Mouse (Mus musculus) myocyte (in vitro differentiated cells): ENCODE data around the gene Gipc1. TPM values are rescaled to one million over a fixed set of nuclear protein-coding genes. Genes with fewer than 3 reads are reported as not detected.

Experiments
- H3K27me3 ChIP-seq: one replicate; pipeline ENCODE4 v1.6.1; 2011; ENCODE audit not compliant: control insufficient read depth, insufficient read depth, insufficient read length
- H3K36me3 ChIP-seq: one replicate; pipeline ENCODE4 v1.6.1; 2011; ENCODE audit not compliant: control insufficient read depth, insufficient read depth
- H3K4me2 ChIP-seq: one replicate; pipeline ENCODE4 v1.6.1; 2011; ENCODE audit warnings: low read depth, control low read depth
- H3K4me3 ChIP-seq: one replicate; pipeline ENCODE4 v1.5.1; 2011; ENCODE audit warnings: mild to moderate bottlenecking, control low read depth, moderate library complexity
- H3K79me2 ChIP-seq: one replicate; pipeline ENCODE4 v1.6.1; 2011; ENCODE audit not compliant: control insufficient read depth, insufficient read depth
- H3ac ChIP-seq: one replicate; pipeline ENCODE4 v1.6.1; 2011; ENCODE audit not compliant: control insufficient read depth, insufficient read length
- CEBPB ChIP-seq: IDR thresholded peaks from 2 replicates; pipeline ENCODE4 v1.6.1; 2011; ENCODE audit warnings: mild to moderate bottlenecking, moderate library complexity; ENCODE audit not compliant: poor library complexity, insufficient read depth, severe bottlenecking
- E2F4 ChIP-seq: IDR thresholded peaks from one replicate; pipeline ENCODE4 v1.6.1; 2011; ENCODE audit warnings: mild to moderate bottlenecking, control low read depth, moderate library complexity; ENCODE audit not compliant: insufficient read depth
- MAX ChIP-seq: IDR thresholded peaks from one replicate; pipeline ENCODE4 v1.6.1; 2011; ENCODE audit warnings: low read depth, mild to moderate bottlenecking, control low read depth
- MYOD1 ChIP-seq, 3 experiments: IDR thresholded peaks; one replicate each; pipeline ENCODE4 v1.6.1; 2011; ENCODE audit warnings: control low read depth in 2 of 3, low read depth in 2 of 3, mild to moderate bottlenecking in 2 of 3, moderate library complexity in 1 of 3; ENCODE audit not compliant: insufficient read length in 2 of 3, control insufficient read depth in 1 of 3
- MYOG ChIP-seq, 3 experiments: IDR thresholded peaks; one replicate each; pipeline ENCODE4 v1.6.1; 2011; ENCODE audit warnings: control low read depth in 2 of 3, low read depth in 2 of 3, mild to moderate bottlenecking in 2 of 3; ENCODE audit not compliant: insufficient read length in 2 of 3, control insufficient read depth in 1 of 3, insufficient read depth in 1 of 3
- POLR2A ChIP-seq: IDR thresholded peaks from one replicate; pipeline ENCODE4 v1.6.1; 2011; ENCODE audit warnings: low read depth, mild to moderate bottlenecking, control low read depth, moderate library complexity; ENCODE audit not compliant: insufficient read length
- POLR2AphosphoS2 ChIP-seq: IDR thresholded peaks from one replicate; pipeline ENCODE4 v1.6.1; 2011; ENCODE audit warnings: low read depth, control low read depth; ENCODE audit not compliant: insufficient read length
- REST ChIP-seq: IDR thresholded peaks from one replicate; pipeline ENCODE4 v1.6.1; 2011; ENCODE audit warnings: mild to moderate bottlenecking, control low read depth, moderate library complexity; ENCODE audit not compliant: insufficient read depth, insufficient read length
- SRF ChIP-seq: IDR thresholded peaks from one replicate; pipeline ENCODE4 v1.6.1; 2011; ENCODE audit warnings: low read depth; ENCODE audit not compliant: control insufficient read depth, insufficient read length
- TCF12 ChIP-seq: IDR thresholded peaks from one replicate; pipeline ENCODE4 v1.6.1; 2011; ENCODE audit warnings: mild to moderate bottlenecking, control low read depth; ENCODE audit not compliant: poor library complexity, insufficient read depth, severe bottlenecking
- TCF3 ChIP-seq: IDR thresholded peaks from one replicate; pipeline ENCODE4 v1.6.1; 2011; ENCODE audit warnings: low read depth, control low read depth; ENCODE audit not compliant: insufficient read length
- USF1 ChIP-seq: IDR thresholded peaks from one replicate; pipeline ENCODE4 v1.6.1; 2011; ENCODE audit warnings: low read depth, mild to moderate bottlenecking, control low read depth, moderate library complexity
- polyA plus RNA-seq: library from polyadenylated mRNA; unstranded; fragments of >200 nt; fragmentation: generic; extraction: Trizol; gene quantifications from one replicate; pipeline ENCODE4 v1.2.1, GENCODE M21; 2012; ENCODE audit warnings: missing spikeins

The Gipc1 gene
- polyA plus RNA-seq, 1 experiment: 85.5 TPM

DNA sequence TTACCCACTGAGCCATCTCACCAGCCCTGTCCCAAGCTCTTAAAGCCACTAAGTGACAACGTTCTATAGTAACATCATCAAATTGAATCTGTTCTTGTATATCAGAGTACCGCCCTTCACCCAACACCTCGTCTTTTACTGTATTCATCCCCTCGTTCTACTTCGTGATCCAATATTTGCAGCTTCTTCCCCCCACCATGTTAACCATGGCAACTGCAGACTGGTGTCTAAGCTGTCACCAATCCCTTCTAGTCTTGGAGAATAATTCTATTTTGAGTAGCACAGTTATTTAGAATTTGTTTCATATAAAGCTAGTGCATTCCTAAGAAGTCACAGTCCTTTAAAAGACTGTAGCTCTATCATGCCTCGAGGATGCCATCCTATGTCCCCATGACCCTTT, 36.8 kb downstream of the Gipc1 start:
- H3K27me3 ChIP-seq: no peaks in the 10 kb centered on the region
- H3K4me3 ChIP-seq: no peak overlapping the region
- no peak overlapping the region for H3ac ChIP-seq
- H3K79me2 ChIP-seq: no peaks in the 10 kb centered on the region
- H3K36me3 ChIP-seq: peaks cover 14% of the 10 kb centered on the region
- no peak overlapping the region for H3K4me2 ChIP-seq
- TF ChIP-seq USF1: no peak
- no peak for TF ChIP-seq CEBPB
- TF ChIP-seq REST: no peak
- no peak for TF ChIP-seq POLR2A
- TF ChIP-seq MYOD1 (IDR thresholded peaks at IDR 0.05; ENCODE audit: control insufficient read depth in 1 of 3, insufficient read length in 2 of 3, low read depth in 2 of 3): no peak
- TF ChIP-seq POLR2AphosphoS2: no peak

GRCm38 (mm10) chr8:83693609-83694236, 41.2 kb downstream of the Gipc1 start:
- H3K27me3 ChIP-seq: no peaks in the 10 kb centered on the region
- H3K36me3 ChIP-seq: peaks cover 14% of the 10 kb centered on the region
- no peak overlapping the region for H3K4me2 ChIP-seq
- H3K4me3 ChIP-seq: no peak overlapping the region
- TF ChIP-seq MYOD1 (IDR thresholded peaks at IDR 0.05; ENCODE audit: control insufficient read depth in 1 of 3, insufficient read length in 2 of 3, low read depth in 2 of 3) (no peak), TCF12 (no peak), REST (no peak), POLR2AphosphoS2 (no peak), USF1 (no peak)
- no peaks in the 10 kb centered on the region for H3K79me2 ChIP-seq
- no peak overlapping the region for H3ac ChIP-seq

DNA sequence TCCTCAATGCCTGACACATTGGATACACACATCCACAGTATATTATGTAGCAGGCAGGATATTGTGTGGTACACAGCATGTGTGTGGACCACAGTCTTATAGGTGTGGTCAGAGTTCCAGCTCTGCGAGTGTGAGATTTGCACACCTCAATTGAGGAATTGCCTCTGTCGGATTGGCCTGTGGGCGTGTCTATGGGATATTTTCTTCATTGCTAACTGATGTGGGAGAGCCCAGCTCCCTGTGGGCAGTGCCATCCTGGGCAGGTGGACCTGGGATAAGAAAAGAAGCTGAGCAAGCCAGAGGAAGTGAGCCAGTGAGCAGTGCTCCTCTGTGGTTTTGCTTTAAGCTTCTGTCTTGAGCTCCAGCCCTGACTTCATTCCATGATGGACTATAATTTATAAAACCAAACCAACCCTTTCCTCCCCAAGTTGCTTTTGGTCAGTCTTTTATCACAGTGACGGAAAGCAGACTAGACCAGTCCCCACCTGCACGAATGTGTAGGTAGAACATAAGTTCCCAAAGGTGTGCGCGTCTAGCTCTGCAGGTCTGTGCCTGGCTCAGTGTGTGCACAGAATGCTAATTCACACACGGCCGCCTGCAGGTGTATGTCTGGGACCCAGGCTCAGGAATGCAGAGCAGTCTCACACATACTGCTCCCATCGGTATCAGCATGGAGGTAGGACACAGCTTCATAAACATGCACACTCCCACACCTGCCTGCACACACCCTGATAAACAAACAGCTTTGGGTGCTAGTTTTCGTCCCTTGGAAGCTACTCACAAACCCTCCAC, 42.1 kb downstream of the Gipc1 start:
- no peaks in the 10 kb centered on the region for H3K27me3 ChIP-seq
- H3K36me3 ChIP-seq: peaks cover 14% of the 10 kb centered on the region
- no peak for TF ChIP-seq MYOD1 (IDR thresholded peaks at IDR 0.05; ENCODE audit: control insufficient read depth in 1 of 3, insufficient read length in 2 of 3, low read depth in 2 of 3)
- no peak for TF ChIP-seq TCF12
- no peak for TF ChIP-seq MAX
- no peak for TF ChIP-seq E2F4
- no peak for TF ChIP-seq POLR2A
- TF ChIP-seq USF1: no peak
- no peak for TF ChIP-seq MYOG (IDR thresholded peaks at IDR 0.05; ENCODE audit: control insufficient read depth in 1 of 3, insufficient read depth in 1 of 3, insufficient read length in 2 of 3, low read depth in 2 of 3)
- no peak for TF ChIP-seq CEBPB
- TF ChIP-seq TCF3: no peak
- no peak for TF ChIP-seq POLR2AphosphoS2
- TF ChIP-seq REST: no peak
- TF ChIP-seq SRF: no peak
- H3K4me2 ChIP-seq: no peak overlapping the region
- no peaks in the 10 kb centered on the region for H3K79me2 ChIP-seq
- no peak overlapping the region for H3ac ChIP-seq
- H3K4me3 ChIP-seq: no peak overlapping the region

DNA sequence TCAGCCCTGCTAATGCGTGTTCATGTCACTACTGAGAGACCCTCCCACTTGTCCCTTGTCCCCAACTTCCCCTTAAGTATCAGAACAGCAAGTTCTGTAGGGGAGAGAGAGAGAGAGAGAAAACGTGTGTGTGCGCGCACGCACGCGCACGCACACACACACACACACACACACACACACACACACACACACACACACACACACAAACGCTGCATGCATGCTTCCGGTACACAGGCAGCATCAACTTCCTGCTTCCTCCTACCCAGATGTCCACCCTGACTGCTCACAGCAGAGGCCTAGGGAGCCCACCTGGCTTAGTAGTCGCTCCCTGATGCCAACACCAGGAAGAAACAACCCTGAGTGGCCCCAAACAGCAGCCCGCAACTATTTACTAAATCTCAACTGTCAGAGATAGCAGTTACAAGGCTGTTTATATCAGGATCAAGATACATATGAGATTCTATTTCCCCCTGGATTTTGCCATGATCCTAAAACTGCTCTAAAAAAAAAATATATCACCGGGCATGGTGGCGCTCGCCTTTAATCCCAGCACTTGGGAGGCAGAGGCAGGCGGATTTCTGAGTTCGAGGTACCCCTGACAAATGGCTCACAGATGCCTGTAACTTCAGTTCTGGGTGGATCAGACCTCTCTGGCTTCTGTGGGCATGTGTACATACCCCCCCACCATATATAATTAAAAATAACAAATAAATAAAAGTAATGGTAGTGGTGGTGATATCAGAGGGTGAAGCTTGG, 43.1 kb downstream of the Gipc1 start:
- Histone ChIP-seq H3K4me2 (no peak overlapping the region), H3K4me3 (no peak overlapping the region), H3K36me3 (peaks cover 10% of the 10 kb centered on the region), H3ac (no peak overlapping the region), H3K79me2 (no peaks in the 10 kb centered on the region), H3K27me3 (no peaks in the 10 kb centered on the region)
- TF ChIP-seq MAX (no peak), REST (no peak), TCF12 (no peak), TCF3 (no peak), E2F4 (no peak), POLR2AphosphoS2 (no peak), USF1 (no peak), MYOD1 (IDR thresholded peaks at IDR 0.05; ENCODE audit: control insufficient read depth in 1 of 3, insufficient read length in 2 of 3, low read depth in 2 of 3) (no peak), CEBPB (no peak), MYOG (IDR thresholded peaks at IDR 0.05; ENCODE audit: control insufficient read depth in 1 of 3, insufficient read depth in 1 of 3, insufficient read length in 2 of 3, low read depth in 2 of 3) (no peak), SRF (no peak), POLR2A (no peak)
